Mouse (Mus musculus) erythroblast, embryonic 14.5 days (primary cell): ENCODE results near the gene Agtpbp1.

Experiments
- GATA1 ChIP-seq: IDR thresholded peaks from 2 replicates; pipeline ENCODE4 v1.6.1; 2012; ENCODE audit warnings: low read length, inconsistent platforms, mixed read lengths
- TAL1 ChIP-seq: IDR thresholded peaks from 3 replicates; pipeline ENCODE4 v1.6.1; 2012; ENCODE audit warnings: low read length, inconsistent platforms, mixed read lengths

DNA sequence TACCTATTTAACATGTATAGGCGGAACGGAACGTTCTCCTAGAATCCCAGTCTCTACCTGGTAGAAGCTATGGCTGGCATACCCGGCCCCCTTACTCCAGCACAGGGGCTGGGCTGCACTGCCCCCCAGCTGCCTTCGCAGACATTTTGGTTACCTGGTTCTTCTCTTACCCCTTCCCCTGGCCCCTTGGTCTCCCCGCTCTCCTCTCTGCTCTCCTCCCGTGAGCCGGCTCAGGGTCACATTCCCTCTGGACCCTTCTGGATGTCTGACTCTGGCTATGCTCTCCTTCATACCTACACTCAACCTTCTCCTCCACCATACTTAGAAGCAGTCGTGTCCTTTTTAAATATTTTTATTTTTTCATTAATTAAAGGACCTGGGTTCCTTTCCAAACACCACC, 546 bp downstream of the Agtpbp1 start:
- TF ChIP-seq GATA1 (no peak), TAL1 (no peak)
